Comparison of ENCODE assay signal across 11 mouse cellular contexts in the genomic region with DNA sequence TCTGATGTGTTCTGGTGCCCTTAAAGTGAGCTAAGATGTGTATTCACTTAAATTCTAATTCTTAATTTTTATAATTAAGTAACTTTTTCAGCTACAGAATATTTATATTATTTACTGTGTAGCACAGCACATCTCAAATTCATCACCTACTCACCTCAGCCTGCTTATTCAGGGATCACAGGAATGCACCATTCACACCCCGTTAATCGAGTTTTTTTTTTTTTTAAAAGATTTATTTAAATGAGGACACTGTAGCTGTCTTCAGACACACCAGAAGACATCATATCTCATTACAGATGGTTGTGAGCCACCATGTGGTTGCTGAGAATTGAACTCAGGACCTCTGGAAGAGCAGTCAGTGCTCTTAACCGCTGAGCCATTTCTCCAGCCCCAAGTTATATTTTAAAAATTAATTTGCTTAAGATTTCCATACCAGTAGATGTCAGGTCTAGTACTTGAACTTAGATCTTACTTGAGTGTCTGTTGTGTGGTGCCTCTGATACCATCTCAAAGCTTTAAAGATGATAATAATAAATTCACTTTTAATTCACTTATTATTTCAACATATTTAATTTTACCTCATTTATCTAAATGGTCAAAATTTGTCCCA. TPM values are rescaled to one million over a fixed set of nuclear protein-coding genes. Genes with fewer than 3 reads are reported as not detected.
A peak's percentile ranks its signal among the peaks of the same experiment; 100 is the strongest.
DNase-seq lines count a peak whose midpoint lies in the region; ATAC-seq and TF ChIP-seq lines count a peak whose summit lies in the region.
"Had no signal": no experiment of that assay in that cellular context is flagged by ENCODE, and none has a peak within 500 bp of the region (broad histone marks: within the 10 kb centered on the region; RNA-seq: fewer than 3 reads in every experiment).

No protein-coding gene starts in this region.

- peak overlapping the region; percentile 84 for H3K4me2 ChIP-seq in lung, embryonic 14.5 days
- peak overlapping the region; percentile 82 for H3K4me2 ChIP-seq in forebrain, embryonic 12.5 days
- H3K4me2 ChIP-seq in limb, embryonic 14.5 days (replicated peaks; ENCODE audit: low read depth, low read length, severe bottlenecking): peak overlapping the region; percentile 53
- H3K4me2 ChIP-seq in neural tube, embryonic 15.5 days: peak overlapping the region; percentile 86

- no peaks in the 10 kb centered on the region for H3K27me3 ChIP-seq in lung, embryonic 14.5 days (ENCODE audit: insufficient read depth, low read length)
- H3K27me3 ChIP-seq in forebrain, embryonic 12.5 days: no peaks in the 10 kb centered on the region
- H3K27me3 ChIP-seq in limb, embryonic 14.5 days (ENCODE audit: control insufficient read depth, insufficient read depth, low read length): no peaks in the 10 kb centered on the region
- no peaks in the 10 kb centered on the region for H3K27me3 ChIP-seq in neural tube, embryonic 15.5 days (replicated peaks)

- no peak for TF ChIP-seq CTCF in lung, embryonic 14.5 days (IDR thresholded peaks at IDR 0.05; ENCODE audit: low read depth)
- TF ChIP-seq CTCF in lung, adult 2 months (IDR thresholded peaks at IDR 0.05; ENCODE audit: insufficient read depth, low read length): no peak

- H3K4me3 ChIP-seq in lung, embryonic 14.5 days (ENCODE audit: low read depth, low read length): peak overlapping the region; percentile 100
- no peak overlapping the region for H3K4me3 ChIP-seq in lung, adult 2 months (replicated peaks; ENCODE audit: extremely low read depth, low read depth, low read length)
- H3K4me3 ChIP-seq in forebrain, embryonic 12.5 days (replicated peaks): peak overlapping the region; percentile 99
- peak overlapping the region; percentile 80 for H3K4me3 ChIP-seq in limb, embryonic 14.5 days (replicated peaks; ENCODE audit: low read length)
- peak overlapping the region; percentile 96 for H3K4me3 ChIP-seq in neural tube, embryonic 15.5 days (replicated peaks)

- peaks cover 9% of the 10 kb centered on the region for H3K36me3 ChIP-seq in lung, embryonic 14.5 days (ENCODE audit: insufficient read depth)
- H3K36me3 ChIP-seq in forebrain, embryonic 12.5 days (replicated peaks): peaks cover 14% of the 10 kb centered on the region
- peaks cover 7% of the 10 kb centered on the region; the same call in 1 of the 2 replicates for H3K36me3 ChIP-seq in limb, embryonic 14.5 days (ENCODE audit: control insufficient read depth, insufficient read depth, low read length)
- no peaks in the 10 kb centered on the region for H3K36me3 ChIP-seq in neural tube, embryonic 15.5 days

- intact Hi-C loops in left cerebral cortex, postnatal 25 days (cut with DNase I): no loop called here

- no peaks in the 10 kb centered on the region; the same call in 1 of the 2 replicates for H3K4me1 ChIP-seq in lung, embryonic 14.5 days (ENCODE audit: insufficient read depth)
- peaks cover 6% of the 10 kb centered on the region; the same call in 1 of the 2 replicates for H3K4me1 ChIP-seq in lung, adult 2 months (ENCODE audit: control insufficient read depth, insufficient read depth, low read length)
- peaks cover 17% of the 10 kb centered on the region for H3K4me1 ChIP-seq in forebrain, embryonic 12.5 days
- 0 out of 2 replicates have a peak, but pooled peaks cover 5% of the 10 kb centered on the region for H3K4me1 ChIP-seq in limb, embryonic 14.5 days (ENCODE audit: control insufficient read depth, insufficient read depth, low read length)
- H3K4me1 ChIP-seq in neural tube, embryonic 15.5 days: peaks cover 15% of the 10 kb centered on the region

- no peaks in the 10 kb centered on the region for H3K9me3 ChIP-seq in lung, embryonic 14.5 days (ENCODE audit: low read depth, low read length)
- no peaks in the 10 kb centered on the region for H3K9me3 ChIP-seq in forebrain, embryonic 12.5 days
- H3K9me3 ChIP-seq in limb, embryonic 14.5 days (ENCODE audit: control insufficient read depth, low read length): no peaks in the 10 kb centered on the region
- H3K9me3 ChIP-seq in neural tube, embryonic 15.5 days (replicated peaks): no peaks in the 10 kb centered on the region

- TF ChIP-seq POLR2A in lung, adult 2 months (IDR thresholded peaks at IDR 0.05; ENCODE audit: borderline replicate concordance, extremely low read depth, low read depth, low read length): no peak
- no peak for TF ChIP-seq POLR2A in limb, embryonic 14.5 days (IDR thresholded peaks at IDR 0.05; ENCODE audit: borderline replicate concordance, extremely low read depth, insufficient read depth, insufficient read length)

- H3K27ac ChIP-seq in lung, embryonic 14.5 days (ENCODE audit: low read depth): no peak overlapping the region
- H3K27ac ChIP-seq in forebrain, embryonic 12.5 days: no peak overlapping the region
- no peak overlapping the region for H3K27ac ChIP-seq in limb, embryonic 14.5 days (replicated peaks; ENCODE audit: low read depth, low read length)
- no peak overlapping the region for H3K27ac ChIP-seq in neural tube, embryonic 15.5 days (replicated peaks)

- no peak for ATAC-seq in lung, embryonic 14.5 days (ENCODE audit: insufficient read depth)
- ATAC-seq in forebrain, embryonic 12.5 days (ENCODE audit: low FRiP score): no peak
- no peak for ATAC-seq in limb, embryonic 14.5 days (ENCODE audit: low FRiP score, low read depth)
- ATAC-seq in neural tube, embryonic 15.5 days (ENCODE audit: low FRiP score): no peak

- WGBS in lung, embryonic 14.5 days: 50% methylated on average over 3 of the region's 3 CpGs
- WGBS in lung, adult 2 months: 48% methylated on average over 3 of the region's 3 CpGs
- WGBS in forebrain, embryonic 12.5 days: 53% methylated on average over 3 of the region's 3 CpGs
- 57% methylated on average over 3 of the region's 3 CpGs for WGBS in limb, embryonic 14.5 days
- 69% methylated on average over 3 of the region's 3 CpGs for WGBS in neural tube, embryonic 15.5 days

- peak overlapping the region; percentile 98 for H3K9ac ChIP-seq in lung, embryonic 14.5 days
- peak overlapping the region; percentile 98 for H3K9ac ChIP-seq in forebrain, embryonic 12.5 days
- peak overlapping the region; percentile 82; the same call in 1 of the 2 replicates for H3K9ac ChIP-seq in limb, embryonic 14.5 days (ENCODE audit: low read depth, low read length, severe bottlenecking)
- H3K9ac ChIP-seq in neural tube, embryonic 15.5 days (replicated peaks): no peak overlapping the region

- no peak for DNase-seq in lung, embryonic 14.5 days
- no peak for DNase-seq in lung, adult 2 months
- DNase-seq in limb, embryonic 14.5 days (ENCODE audit: low spot score): no peak
- no peak for DNase-seq in gastrocnemius, adult 8-10 months (ENCODE audit: low spot score in 2 of 2)
- no peak for DNase-seq in left cerebral cortex, postnatal 25 days (ENCODE audit: low spot score in 2 of 2)
- DNase-seq in adrenal gland, postnatal 14 days: no peak
- DNase-seq: gastrocnemius, postnatal 25 days; layer of hippocampus, postnatal 36 days; right cerebral cortex, adult 18-20 months had no signal

RNA-seq across cellular contexts. Expression of a gene that starts 1.5 kb away (rescaled TPM):
- 16.2 and 16.3 TPM in 2 replicates for polyA plus RNA-seq in lung, embryonic 14.5 days (2014; fragmentation: Nextera tagmentation; extraction: Ambion mirVana)
- 0.25 and 0.44 TPM in 2 replicates for polyA plus RNA-seq in lung, adult 2 months (2012; rRNA removed)
- polyA plus RNA-seq in forebrain, embryonic 12.5 days (2016; fragmentation: Nextera tagmentation; extraction: Ambion mirVana): 19.5 and 20.1 TPM in 2 replicates
- 13.1 and 13.8 TPM in 2 replicates for polyA plus RNA-seq in limb, embryonic 14.5 days (2012; rRNA removed)
- 11.1 and 12.4 TPM in 2 replicates for polyA plus RNA-seq in limb, embryonic 14.5 days (2014; fragmentation: Nextera tagmentation; extraction: Ambion mirVana)
- polyA plus RNA-seq in neural tube, embryonic 15.5 days (2015; fragmentation: Nextera tagmentation; extraction: Ambion mirVana): 3.5 and 6.2 TPM in 2 replicates
- total RNA-seq in gastrocnemius, adult 8-10 months (2022): under 1 TPM; 0.51 to 0.73 (median 0.71) TPM
- 1 to 10 TPM; 2.7 to 3.3 TPM for total RNA-seq in left cerebral cortex, postnatal 25 days (2021)
- total RNA-seq in adrenal gland, postnatal 14 days (2021): 4.6 and 4.7 TPM in 2 replicates

RNA-seq across cellular contexts. Expression of a gene that starts 9.9 kb away (rescaled TPM):
- 41.7 and 42.3 TPM in 2 replicates for polyA plus RNA-seq in lung, embryonic 14.5 days (2014; fragmentation: Nextera tagmentation; extraction: Ambion mirVana)
- 19.2 and 26.0 TPM in 2 replicates for polyA plus RNA-seq in lung, adult 2 months (2012; rRNA removed)
- polyA plus RNA-seq in forebrain, embryonic 12.5 days (2016; fragmentation: Nextera tagmentation; extraction: Ambion mirVana): 30.9 and 33.9 TPM in 2 replicates
- 33.4 and 34.9 TPM in 2 replicates for polyA plus RNA-seq in limb, embryonic 14.5 days (2012; rRNA removed)
- 44.1 and 45.6 TPM in 2 replicates for polyA plus RNA-seq in limb, embryonic 14.5 days (2014; fragmentation: Nextera tagmentation; extraction: Ambion mirVana)
- 14.3 and 27.7 TPM in 2 replicates for polyA plus RNA-seq in neural tube, embryonic 15.5 days (2015; fragmentation: Nextera tagmentation; extraction: Ambion mirVana)
- total RNA-seq in gastrocnemius, adult 8-10 months (2022): 1 to 10 TPM; 3.7 to 4.2 (median 4.1) TPM
- total RNA-seq in left cerebral cortex, postnatal 25 days (2021): 10 to 100 TPM; 12.2 to 13.4 TPM
- total RNA-seq in adrenal gland, postnatal 14 days (2021): 21.5 and 32.2 TPM in 2 replicates

RNA-seq across cellular contexts. Expression of a gene that starts 51.3 kb away (rescaled TPM):
- polyA plus RNA-seq in lung, embryonic 14.5 days (2014; fragmentation: Nextera tagmentation; extraction: Ambion mirVana): 27.7 and 29.0 TPM in 2 replicates
- polyA plus RNA-seq in lung, adult 2 months (2012; rRNA removed): 2.7 and 4.3 TPM in 2 replicates
- 27.8 and 30.4 TPM in 2 replicates for polyA plus RNA-seq in forebrain, embryonic 12.5 days (2016; fragmentation: Nextera tagmentation; extraction: Ambion mirVana)
- polyA plus RNA-seq in limb, embryonic 14.5 days (2012; rRNA removed): 17.2 and 19.2 TPM in 2 replicates
- 23.8 and 24.3 TPM in 2 replicates for polyA plus RNA-seq in limb, embryonic 14.5 days (2014; fragmentation: Nextera tagmentation; extraction: Ambion mirVana)
- 21.9 and 26.3 TPM in 2 replicates for polyA plus RNA-seq in neural tube, embryonic 15.5 days (2015; fragmentation: Nextera tagmentation; extraction: Ambion mirVana)
- total RNA-seq in gastrocnemius, adult 8-10 months (2022): 10 to 100 TPM; 19.0 to 22.1 (median 20.5) TPM
- total RNA-seq in left cerebral cortex, postnatal 25 days (2021): 10 to 100 TPM in 1 of 2 experiments, 1 to 10 TPM in 1; 9.4 to 10.0 TPM
- 18.6 and 22.1 TPM in 2 replicates for total RNA-seq in adrenal gland, postnatal 14 days (2021)
